Mouse (Mus musculus) right cerebral cortex, postnatal 25 days (tissue): ENCODE data around the gene Tmem203.

Source experiments
- DNase-seq: peaks from one replicate; pipeline ENCODE4 v3.0.0; 2022

Tmem203 gene

DNA sequence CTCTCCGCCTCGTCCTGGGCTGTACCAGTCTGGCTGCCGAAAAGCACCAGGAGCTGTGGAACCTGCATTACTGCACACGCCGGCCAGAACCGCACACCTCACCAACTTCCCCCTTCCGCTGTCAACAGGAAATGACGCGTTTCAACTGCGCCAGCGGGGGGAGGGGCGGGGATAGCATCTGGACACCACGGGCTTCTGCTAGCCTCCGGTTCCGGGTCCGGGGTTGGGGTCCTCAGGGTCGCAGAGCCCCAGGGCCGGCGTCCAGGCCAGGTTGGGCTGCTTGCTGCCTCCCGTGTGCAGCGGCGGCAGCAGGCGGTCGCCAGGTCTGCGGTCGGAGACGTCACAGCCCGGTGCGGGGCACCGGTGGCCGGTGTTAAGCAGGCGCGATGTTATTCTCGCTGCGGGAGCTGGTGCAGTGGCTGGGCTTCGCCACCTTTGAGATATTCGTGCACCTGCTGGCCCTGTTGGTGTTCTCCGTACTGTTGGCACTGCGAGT lies at the start of gene Tmem203:
TSS of gene Tmem203 (plus strand) at position 156 of the 496 bp plus-strand sequence.
- DNase-seq: peak; percentile 87

DNA sequence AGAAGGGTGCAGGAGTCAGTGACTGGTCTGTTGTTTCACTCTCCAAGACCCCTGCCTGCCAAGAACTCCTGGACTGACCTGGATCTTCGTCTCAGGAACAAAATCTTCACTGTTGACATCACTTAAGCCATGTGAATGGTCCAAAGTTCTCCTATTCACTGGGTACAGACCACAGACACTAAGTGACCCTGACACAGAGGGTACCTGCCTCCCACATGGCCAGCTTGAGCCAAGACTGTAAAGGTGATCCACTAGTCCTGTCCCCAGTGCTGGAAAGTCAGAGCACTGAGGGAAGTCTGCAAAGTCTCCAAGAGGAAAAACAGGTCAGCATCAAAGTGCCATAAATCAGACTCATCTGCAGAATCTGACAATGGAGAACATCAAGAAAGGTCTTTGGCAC lies 47.6 kb upstream of the Tmem203 start:
- no peak for DNase-seq

DNA sequence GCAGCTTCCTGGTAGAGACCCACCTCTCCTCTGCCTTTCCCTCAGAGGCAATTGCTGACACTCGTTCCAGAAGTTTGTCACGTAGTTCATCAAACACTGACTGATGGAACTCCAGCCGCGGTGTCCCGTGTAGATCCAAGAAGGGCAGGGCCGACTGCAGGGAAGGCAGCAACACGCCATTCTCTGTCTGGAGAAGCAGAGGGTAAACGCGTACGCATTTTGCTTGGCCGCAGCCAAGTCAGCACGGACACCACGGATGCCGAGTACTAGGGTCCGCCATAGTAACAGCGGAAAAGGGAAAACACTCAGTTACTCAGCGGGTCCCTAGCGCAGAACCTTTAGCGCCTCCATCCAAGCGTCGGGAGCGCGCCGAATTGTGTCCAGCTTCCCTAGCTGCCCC lies 44.6 kb upstream of the Tmem203 start:
- no peak for DNase-seq

DNA sequence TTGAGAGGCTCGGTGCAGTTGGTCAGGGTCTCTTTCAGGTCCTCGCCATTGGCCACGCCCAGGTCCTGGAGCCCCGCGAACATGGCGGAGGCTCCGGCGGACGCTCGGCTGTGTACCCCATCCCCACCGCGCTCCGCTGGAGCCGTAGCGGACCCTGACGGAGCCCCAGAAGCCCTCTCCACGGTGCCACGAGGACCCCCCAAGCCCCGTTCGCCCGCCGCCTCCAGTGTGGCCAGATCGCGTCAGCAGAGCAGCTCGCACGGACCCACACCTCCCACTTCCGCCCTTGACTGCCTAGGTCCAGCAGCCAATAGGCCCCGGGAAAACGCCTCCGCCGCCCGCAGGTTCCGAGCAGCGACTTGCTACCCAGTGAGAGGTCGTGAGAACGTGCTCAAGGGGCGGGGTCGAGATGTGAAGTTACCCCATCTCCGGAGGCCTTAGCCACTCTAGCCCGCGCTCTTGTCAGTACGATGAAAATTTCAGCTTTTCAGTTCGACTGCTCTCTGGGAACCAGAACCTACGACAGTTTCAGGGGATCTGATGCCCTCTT lies 44.0 kb upstream of the Tmem203 start, which contains the start of gene Nelfb:
TSS of gene Nelfb (minus strand) at position 369 of the 550 bp plus-strand sequence.
- DNase-seq: peak; percentile 83

DNA sequence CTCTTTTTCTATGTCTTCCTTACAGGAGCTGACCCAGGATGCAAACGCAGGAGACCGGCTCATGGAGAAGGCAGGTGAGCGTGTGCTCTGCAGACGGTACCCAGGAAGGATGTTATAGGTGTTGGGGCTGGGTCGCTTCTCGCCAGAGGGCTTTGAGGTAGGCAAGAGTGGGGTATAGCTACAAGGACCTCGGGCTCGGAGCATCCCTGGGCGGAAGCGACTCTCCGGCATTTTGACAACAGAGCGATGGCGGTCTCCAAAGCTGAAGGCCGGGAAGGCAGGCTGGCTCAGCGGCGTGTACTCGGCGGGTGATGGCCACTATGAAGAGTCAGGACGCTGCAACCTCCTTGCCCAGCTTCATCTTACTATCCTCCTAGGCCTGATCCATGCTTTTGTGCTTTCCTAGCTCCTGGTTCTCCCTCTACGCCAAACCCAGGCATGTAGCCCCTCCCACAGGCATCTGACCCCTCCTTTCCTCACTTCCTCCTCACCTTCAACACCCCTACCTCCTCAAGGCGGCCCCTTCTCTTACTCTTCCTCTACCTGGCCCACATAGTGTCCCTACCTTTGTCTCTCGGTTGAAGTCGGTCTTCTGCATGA lies 41.9 kb upstream of the Tmem203 start:
- DNase-seq: no peak

DNA sequence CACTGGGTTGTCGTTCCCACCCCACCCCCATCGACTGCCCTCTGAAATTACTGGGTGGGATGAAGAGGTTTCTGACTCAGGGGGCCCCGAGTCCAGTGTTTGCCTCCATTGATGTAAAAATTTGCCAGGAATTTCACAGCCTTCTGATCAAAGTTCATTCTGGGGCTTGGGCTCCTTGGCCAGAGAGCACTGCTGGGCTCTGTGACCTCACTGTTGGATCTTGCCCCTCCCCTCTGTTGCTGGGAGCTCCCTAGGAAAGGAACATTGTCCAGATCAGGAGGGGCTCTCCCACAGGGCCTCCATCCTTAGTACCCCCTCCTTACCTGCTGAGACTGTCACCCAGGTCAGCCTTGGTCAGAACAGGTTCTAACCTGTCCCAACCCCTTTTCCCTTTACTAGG lies 40.8 kb upstream of the Tmem203 start, which contains the start of gene Stpg3:
TSS of gene Stpg3 (minus strand) at position 194 of the 400 bp plus-strand sequence.
- DNase-seq: no peak

DNA sequence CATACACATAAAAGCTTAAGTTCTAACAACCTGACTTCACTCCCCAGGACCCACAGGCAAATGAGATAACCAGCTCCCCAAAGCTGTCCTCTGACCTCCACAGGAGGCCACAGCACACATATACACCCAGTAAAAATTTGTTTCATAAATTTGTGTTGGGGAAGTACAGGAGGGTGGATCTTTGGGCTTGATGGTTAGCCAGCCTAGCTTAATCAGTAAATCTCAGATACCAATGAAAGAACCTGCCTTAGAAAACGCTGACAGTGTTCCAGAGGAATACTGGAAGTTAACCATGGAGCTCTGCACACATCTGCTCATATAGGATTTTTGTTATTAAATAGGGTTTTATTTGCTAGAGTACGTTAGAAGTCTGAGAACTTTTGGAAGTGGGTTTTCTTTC lies 37.6 kb upstream of the Tmem203 start:
- no peak for DNase-seq

DNA sequence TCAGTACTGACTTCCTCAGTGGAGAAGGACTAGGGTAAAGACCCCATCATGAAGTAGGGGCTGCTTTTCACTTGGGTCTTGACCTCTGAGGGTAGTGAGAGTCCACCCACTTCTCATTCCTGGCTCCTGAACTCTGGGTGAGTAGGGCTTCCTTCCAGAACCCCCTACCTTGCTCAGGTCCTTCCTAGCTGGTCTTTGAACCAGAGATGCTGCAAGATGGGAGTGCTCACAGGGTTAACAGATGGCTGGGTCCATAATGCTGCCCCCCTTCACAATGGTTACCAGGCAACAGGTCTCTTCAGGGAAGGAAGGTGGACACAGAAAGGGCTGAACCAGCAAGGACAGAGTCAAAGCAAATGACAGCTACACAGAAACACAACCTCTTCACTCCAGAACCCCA lies 36.8 kb upstream of the Tmem203 start, which contains the start of gene Fam166a:
TSS of gene Fam166a (plus strand) at position 301 of the 400 bp plus-strand sequence.
- DNase-seq: no peak

DNA sequence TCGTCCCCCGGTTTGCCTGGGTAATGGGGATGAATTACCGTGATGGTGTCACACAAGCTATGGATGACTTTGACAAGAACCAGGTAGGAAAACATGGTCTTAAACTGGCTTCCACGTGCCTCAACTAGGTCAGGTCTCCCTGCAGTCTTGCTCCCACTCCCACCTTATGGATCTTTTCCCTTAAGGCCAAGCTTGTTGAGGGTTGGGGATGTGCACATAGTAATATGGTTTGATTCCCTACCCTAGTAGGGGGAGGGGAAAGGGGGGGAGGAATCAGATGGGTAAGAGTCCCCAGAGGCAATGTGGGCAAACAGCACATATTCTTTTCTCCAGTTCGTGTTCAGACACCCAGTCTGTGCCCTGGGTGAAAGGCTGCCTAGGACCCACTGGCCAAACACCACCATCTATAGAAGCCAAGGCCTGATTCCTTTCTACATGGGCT lies 33.9 kb upstream of the Tmem203 start:
- no peak for DNase-seq

DNA sequence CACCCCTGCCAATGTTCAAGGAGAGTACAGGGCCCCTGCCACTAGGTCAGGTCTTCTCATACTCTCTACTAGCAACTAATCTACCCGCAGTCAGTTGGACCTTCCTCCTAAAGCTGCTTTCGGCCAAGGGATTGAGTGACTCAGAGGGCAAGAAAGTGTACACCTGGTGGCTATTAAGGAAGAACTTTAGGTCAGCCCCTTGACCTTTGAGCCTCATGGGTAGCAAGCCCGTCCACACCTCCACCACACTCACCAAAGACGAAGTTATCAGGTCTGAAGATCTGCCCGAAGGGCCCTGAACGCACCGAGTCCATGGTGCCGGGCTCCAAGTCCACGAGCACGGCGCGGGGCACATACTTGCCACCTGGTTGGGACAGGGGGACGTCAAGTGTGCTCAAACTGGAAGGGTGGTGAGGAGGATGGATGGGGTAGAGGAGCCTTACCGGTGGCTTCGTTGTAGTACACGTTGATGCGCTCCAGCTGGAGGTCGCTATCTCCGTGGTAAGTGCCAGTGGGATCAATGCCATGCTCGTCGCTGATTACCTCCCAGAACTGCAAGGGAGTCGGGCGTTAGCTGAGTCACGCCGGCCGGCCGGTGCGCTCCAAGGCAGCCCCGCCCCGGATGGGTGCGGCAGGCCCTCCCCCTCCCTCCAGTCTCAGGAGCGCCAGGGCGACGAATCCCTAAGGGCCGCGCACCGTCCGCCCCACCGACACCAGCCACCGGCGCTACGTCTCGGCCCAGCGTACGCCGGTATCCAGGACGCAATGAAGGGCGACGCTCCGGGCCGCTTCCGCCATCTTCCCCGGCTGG lies 31.4 kb upstream of the Tmem203 start:
- peak; percentile 81 for DNase-seq

DNA sequence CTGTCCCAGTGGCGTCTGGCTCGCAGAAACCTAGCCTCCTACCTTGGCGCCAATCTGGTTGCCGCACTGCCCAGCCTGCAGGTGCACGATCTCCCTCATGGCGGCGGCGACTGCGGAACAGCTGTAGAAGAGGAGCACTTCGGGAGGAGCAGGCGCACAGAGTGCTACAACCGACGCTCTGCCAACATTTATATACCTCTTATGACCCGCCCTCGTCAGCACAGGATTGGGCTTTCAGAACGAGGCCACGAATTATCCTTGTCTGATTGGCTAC lies 30.8 kb upstream of the Tmem203 start, which contains the start of gene Tubb4b:
TSS of gene Tubb4b (minus strand) at position 211 of the 274 bp plus-strand sequence.
- DNase-seq: no peak

DNA sequence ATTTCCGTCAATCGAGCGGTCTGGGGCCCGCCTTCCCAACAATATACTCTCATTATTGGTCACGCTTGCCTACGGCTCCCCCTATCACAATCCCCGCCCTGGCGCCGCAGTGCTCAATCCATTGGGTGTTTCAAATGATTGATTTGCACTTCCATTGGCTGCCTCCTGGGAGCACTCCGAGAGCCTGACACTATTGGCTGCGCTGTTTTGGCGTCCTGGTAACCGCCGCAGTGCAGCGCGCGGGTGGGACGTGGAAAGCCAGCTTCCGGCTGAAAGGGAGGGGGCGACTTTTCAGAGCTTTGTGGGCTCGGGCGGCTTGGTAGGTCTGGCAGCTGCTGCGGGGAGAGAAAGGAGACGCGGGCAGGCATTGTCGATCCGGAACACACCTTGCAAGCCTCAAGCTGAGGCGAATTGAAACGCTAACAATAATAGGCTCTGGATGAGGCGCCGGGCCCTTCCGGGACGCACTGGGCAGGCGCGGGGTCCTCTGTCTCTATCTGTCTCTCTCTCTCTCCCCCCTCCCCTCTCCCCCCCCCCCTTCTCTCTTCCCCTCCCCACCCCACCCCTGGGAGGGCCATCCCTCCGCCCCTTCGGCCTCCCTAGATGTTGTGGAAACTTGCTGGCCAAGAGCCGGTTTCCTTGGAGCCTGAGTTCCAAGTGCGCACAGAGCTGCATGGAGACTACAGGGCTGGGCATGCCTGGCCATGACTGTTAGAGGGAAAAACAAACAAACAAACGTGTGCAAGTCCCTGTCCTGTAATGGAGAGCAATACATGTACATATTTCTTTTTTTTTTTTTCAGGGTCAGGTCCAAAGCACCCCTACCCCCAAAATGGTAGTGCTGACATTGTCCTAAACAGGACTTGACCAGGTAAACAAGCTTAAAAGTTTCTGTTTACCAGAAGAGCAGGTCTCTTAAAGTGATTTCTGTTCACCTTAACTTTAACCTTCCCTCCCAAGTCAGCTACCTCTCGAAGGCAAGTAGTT lies 30.2 kb upstream of the Tmem203 start:
- DNase-seq: peak; percentile 99

DNA sequence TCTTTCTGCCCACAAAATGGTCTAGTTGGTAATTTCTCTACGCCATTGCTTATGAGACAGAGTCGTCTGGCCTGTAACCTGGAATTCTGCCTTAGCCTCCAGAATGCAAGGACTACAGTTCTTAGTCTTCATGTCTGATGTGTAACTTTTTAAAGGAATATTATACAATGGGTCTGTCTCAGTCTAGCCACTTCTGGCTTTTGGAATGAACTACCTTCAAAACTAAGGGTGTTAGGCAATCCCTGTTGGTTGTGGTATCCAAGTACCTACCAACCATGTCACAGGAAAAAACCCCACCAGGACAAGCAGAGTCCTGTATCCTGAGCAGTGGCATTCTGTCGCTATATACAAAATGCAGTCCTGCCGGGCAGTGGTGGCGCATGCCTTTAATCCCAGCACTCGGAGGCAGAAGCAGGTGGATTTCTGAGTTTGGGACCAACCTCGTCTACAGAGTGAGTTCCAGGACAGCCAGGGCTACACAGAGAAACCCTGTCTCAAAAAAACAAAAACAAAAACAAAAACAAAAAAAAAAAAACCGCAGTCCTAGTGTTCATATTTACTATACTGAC lies 29.3 kb upstream of the Tmem203 start:
- DNase-seq: no peak

DNA sequence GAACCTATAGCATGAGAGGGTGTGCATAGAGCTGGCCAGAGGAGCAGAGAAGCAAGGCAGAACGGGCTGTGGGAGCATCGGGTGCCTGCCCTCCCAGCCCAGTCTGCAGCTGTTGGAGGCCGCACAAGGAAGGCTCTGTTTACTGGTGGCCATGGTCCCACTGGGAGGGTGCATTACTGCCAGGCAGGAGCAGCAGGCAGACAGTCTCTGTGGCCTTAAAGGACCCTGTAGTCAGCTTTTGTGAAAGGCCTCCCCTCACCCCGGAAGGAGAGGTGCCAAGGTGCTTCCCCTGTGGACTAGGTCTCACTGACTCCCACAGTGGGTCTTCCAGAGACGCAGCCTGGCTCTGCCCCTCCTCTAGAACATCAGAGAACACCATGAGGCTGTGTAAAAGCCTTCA lies 28.4 kb upstream of the Tmem203 start:
- peak; percentile 41 for DNase-seq

DNA sequence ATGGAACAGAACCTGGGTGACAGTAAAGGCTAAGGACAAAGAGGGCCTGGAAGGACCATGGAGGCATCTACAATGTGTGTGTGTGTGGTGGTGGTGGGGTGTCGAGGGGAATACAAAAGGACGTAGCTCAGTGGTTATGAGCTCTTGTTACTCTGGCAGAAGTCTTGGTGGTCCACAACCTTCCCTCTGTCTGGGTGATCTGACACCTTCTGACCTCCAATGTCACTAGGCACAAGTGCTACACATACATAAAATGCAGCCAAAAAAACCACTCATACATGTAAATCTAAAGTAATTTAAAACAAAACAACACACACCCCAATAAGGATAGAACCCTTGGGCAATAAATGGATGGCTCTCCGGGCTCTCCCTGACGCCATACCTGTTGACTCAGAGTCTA lies 27.8 kb upstream of the Tmem203 start:
- no peak for DNase-seq

DNA sequence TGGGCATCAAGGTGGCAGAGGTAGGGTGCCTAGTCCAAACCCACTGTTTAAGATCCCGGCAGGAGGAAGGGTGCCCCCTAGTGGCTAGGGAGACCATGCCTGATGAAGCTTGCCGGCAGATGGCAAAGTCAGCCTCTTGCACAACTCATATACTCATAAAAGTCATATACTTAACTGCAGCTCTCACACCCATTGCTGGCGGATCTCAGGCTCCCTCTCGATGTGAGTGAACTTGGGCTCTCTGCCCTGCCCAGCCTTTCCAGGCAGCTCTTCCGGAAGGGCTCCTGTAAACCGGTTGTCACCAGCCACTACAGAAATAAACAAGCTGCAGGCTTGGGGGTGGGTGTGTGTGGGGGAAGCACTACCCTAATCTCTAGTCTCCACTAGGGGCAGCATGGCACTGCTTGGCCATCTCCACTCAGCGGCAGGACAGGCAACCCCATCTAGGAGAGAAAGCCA lies 26.8 kb upstream of the Tmem203 start:
- DNase-seq: peak; percentile 83

DNA sequence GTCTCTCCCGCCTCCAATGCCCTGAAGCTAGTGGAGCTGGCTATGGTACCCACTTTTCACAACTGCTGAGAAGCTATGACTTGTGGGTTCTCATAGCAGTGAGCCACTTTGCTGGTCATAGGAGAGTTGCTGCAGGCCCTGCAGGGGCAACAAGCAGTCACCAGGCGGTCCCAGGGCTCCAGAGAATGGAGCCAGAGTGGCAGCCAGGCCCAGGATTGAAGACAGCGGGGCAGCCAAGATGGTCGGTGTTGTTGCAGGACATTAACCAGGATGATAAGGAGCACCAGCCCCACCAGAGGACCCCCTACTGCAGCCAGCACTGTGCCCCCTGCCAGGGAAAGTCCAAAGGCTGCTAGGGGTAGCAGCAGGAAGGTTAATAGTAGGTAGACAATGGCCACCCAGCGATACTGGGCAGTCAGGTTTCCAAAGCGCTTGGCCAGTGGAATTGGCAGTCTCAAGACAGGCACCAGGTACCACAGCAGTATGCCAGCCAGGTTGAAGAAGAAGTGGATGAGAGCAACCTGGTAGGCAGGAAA lies 26.2 kb upstream of the Tmem203 start:
- DNase-seq: no peak

DNA sequence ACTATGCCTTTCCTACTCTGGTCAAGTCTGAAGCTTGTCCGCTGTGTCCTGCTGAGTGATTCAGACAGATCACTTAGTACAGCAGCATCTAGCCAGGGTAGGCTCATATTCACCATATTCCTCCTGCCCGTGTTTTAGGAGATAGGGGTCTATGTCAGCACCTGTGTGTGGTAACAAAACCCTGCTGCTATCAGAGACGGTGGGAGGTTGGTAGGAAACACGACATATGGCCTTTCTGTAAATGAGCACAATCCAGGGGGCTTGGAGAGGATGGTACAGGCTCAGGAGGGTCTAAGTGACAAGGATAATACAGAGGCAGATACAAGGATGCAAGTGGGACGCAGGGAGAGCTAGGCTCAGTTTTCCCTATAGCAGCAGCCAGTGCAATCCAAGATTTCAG lies 25.7 kb upstream of the Tmem203 start:
- no peak for DNase-seq

DNA sequence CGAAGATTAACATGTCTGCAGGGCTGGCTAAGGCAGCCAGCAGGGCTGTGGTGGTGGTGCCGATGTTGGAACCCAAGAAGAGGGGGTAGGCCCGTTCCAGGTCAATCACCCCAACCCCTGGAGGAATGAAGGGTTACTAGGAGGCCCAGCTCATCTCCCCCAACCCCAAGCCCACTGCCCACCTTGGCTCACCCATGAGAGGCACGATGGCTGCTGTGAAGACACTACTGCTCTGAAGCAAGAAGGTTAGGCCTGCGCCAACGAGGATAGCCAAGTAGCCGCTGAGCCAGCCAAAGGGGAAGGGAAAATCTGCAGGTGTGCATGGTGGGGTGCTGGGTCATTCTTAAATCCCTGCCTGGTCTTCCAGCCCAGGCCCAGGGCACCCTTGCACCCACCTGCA lies 24.7 kb upstream of the Tmem203 start:
- DNase-seq: no peak

DNA sequence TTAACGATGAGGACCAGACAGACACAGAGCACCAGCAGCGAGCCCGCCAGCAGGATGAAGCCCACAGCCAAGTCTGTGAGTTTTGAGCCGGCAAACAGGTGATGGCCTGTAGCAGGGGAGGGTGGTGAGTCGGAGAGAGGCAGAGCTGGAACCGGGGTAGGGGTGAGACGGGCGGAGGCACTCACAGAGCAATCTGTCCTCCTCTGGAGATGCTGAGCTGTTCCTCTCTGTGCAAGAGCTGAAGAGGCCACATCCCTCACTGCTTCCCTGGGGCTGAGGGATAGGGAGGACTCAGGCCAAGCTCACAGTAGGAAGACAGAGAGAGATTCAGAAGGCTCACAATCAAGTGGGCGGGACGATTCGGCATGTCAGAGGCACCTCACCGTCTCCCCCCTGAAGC lies 24.2 kb upstream of the Tmem203 start:
- DNase-seq: no peak

DNA sequence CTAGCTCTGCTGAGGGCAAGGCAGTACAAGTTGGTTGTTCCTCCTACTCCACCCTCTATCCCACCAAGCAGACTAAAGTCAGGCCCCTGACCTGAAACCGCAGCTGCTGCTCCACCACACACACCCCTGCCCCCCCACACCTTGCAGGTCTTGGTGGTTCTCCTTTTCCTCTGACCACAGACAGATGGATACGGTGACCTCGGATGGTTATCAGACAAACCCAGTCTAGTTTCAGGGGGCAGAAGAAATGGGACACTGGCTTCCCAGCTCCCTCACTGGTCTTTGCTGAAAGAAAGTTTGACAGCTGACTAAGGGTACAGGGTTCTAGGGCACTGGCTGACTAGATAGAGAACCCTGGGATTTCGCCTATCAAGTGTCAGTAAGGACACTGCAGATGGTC lies 21.8 kb upstream of the Tmem203 start:
- DNase-seq: no peak

DNA sequence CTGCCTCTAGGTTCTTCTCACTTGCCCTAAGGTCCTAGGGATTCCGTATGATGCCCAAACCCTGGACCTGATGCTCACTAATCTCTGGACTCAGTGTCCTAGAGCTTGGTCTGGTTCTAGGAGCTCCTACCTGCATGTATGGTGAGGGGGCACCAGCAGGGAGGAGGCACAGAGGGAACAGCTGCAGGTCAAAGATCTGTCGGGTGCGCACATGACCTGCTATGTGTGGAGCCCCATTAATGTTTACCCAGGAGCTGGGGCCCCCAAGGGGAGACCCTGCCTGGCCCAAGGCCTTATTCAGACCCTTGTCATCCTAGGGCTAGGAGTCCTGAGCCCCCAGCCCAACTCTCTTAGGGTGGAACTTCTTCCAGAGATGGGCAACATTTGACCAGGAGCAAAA lies 21.2 kb upstream of the Tmem203 start, which contains the start of gene Slc34a3:
TSS of gene Slc34a3 (minus strand) at position 315 of the 400 bp plus-strand sequence.
- DNase-seq: no peak
